Mouse (Mus musculus) hindbrain, embryonic 11.5 days (tissue): ENCODE data around the gene Smc5. TPM values are rescaled to one million over a fixed set of nuclear protein-coding genes. Genes with fewer than 3 reads are reported as not detected.

Experiments used
- ATAC-seq: fragments of 200-750 bp; cut with Nextera tagmentation; 2 replicates; pipeline ENCODE4 v1.8.0; 2017; ENCODE audit warnings: mild to moderate bottlenecking, moderate TSS enrichment, moderate library complexity; ENCODE audit not compliant: low FRiP score
- DNase-seq: peaks from one replicate; pipeline ENCODE4 v3.0.0-alpha.2; 2015; ENCODE audit warnings: low spot score
- H3K27ac ChIP-seq: fragments of 300-500 bp; sonication (generic); 2 replicates; pipeline ENCODE4 v1.5.1; 2014; ENCODE audit warnings: mild to moderate bottlenecking, low read depth, low read length
- H3K27me3 ChIP-seq: fragments of 300-500 bp; sonication (generic); 2 replicates; pipeline ENCODE4 v1.6.1; 2014; ENCODE audit warnings: mild to moderate bottlenecking, low read length, moderate library complexity, mixed read lengths; ENCODE audit not compliant: control insufficient read depth, insufficient read depth
- H3K36me3 ChIP-seq: fragments of 300-500 bp; sonication (generic); 2 replicates; pipeline ENCODE4 v1.6.1; 2014; ENCODE audit warnings: mild to moderate bottlenecking, low read length, moderate library complexity, mixed read lengths; ENCODE audit not compliant: control insufficient read depth, insufficient read depth
- H3K4me1 ChIP-seq: fragments of 300-500 bp; sonication (generic); replicated peaks from 2 replicates; pipeline ENCODE4 v1.6.1; 2014; ENCODE audit warnings: low read length, mixed read lengths; ENCODE audit not compliant: control insufficient read depth, insufficient read depth
- H3K4me2 ChIP-seq: fragments of 300-500 bp; sonication (generic); replicated peaks from 2 replicates; pipeline ENCODE4 v1.6.1; 2014; ENCODE audit warnings: mild to moderate bottlenecking, low read depth, low read length
- H3K4me3 ChIP-seq: fragments of 300-500 bp; sonication (generic); 2 replicates; pipeline ENCODE4 v1.5.1; 2014; ENCODE audit warnings: low read depth, low read length
- H3K9ac ChIP-seq: fragments of 300-500 bp; sonication (generic); 2 replicates; pipeline ENCODE4 v1.6.1; 2014; ENCODE audit warnings: low read depth, low read length
- H3K9me3 ChIP-seq: fragments of 300-500 bp; sonication (generic); 2 replicates; pipeline ENCODE4 v1.6.1; 2016; ENCODE audit warnings: low read length; ENCODE audit not compliant: control insufficient read depth
- WGBS: fragments of 180-500 bp; shearing (Covaris S2); extraction: QIAGEN DNeasy Blood & Tissue Kit; methylation state at CpG from one replicate; pipeline ENCODE4 v1.1.7; 2014; 5-methylcytosine and 5-hydroxymethylcytosine counted together
- polyA plus RNA-seq: library from polyadenylated mRNA; unstranded; fragments of >200 nt; fragmentation: Nextera tagmentation; extraction: Ambion mirVana; gene quantifications from 2 replicates; pipeline ENCODE4 v1.2.1, GENCODE M21; 2014

Smc5 gene
- polyA plus RNA-seq, 1 experiment from 2014 or later = 57.4 TPM

DNA sequence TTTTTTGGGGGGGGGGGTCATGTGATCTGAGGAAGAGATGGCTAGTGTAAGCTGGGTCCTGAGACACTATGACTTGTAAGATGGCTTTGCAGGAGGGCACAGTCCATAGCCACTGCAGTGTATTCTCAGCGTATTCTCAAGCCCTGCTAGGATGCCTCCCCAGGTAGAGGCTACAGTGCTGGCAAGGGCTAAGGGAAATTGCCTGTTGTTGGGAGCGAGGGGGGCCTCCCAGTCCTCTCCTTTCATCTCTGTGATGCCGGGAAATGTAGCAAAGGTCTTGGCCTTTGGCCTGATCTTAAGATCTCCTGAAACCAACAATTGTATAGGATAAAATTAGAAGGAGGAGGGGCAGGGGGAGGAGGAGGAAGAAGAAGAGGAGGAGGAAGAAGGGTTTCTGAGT is 110.3 kb downstream of the Smc5 start:
- Histone ChIP-seq H3K36me3 (no peaks in the 10 kb centered on the region), H3K9ac (no peak overlapping the region), H3K9me3 (no peaks in the 10 kb centered on the region), H3K27me3 (no peaks in the 10 kb centered on the region), H3K4me1 (no peaks in the 10 kb centered on the region), H3K4me3 (no peak overlapping the region), H3K4me2 (no peak overlapping the region), H3K27ac (no peak overlapping the region)
- ATAC-seq (no peak), DNase-seq (no peak)
- WGBS = 37% methylated on average over 3 of the region's 3 CpGs

DNA sequence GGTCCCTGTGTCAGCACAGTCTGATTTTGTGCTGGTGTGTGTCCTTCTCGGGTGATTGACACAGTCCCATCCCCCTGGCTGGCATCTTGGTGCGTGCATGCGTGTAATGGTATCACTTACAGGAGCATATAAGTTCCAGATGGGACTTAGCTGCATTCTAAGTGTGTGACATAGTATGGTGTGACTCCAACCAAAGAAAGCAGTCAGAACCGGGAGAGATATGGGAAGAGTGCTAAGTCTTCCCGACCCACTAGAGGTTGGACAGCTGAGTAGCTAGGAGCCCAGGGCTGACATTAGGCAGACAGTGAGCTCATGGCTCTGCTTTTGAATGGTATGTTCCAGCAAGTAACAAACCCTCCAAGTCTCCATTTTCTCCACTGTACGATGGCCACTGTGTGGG is 110.8 kb downstream of the Smc5 start:
- Histone ChIP-seq H3K27ac (no peak overlapping the region), H3K9me3 (no peaks in the 10 kb centered on the region), H3K4me3 (no peak overlapping the region), H3K27me3 (no peaks in the 10 kb centered on the region), H3K36me3 (no peaks in the 10 kb centered on the region), H3K4me2 (no peak overlapping the region), H3K9ac (no peak overlapping the region), H3K4me1 (no peaks in the 10 kb centered on the region)
- DNase-seq (peak; percentile 15), ATAC-seq (no peak)
- WGBS = 71% methylated on average over 6 of the region's 6 CpGs

DNA sequence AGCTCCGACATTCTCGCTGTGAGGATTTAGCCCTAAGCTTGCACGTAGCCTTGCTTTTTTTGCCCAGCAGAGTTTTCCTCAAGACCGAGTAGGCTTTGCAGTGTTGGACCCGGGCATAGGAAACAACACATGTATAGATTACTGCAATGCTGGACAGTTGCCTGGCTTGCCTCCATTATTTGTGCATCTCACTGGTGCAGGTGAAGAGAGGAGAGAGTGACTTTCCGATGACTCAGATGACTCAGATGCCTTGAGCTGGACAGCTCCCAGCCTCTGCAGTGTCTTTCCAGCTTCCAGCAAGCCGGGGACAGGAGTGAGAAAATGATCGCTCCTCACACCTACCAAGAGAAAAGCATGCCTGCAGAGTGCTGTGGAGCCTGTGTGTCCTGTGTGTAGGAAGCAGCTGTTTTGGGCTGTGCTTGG is 111.3 kb downstream of the Smc5 start:
- 35% methylated on average over 8 of the region's 8 CpGs for WGBS
- no peak overlapping the region for H3K27ac ChIP-seq
- DNase-seq (peak; percentile 15), ATAC-seq (no peak)
- H3K9me3 ChIP-seq = no peaks in the 10 kb centered on the region
- H3K4me1 ChIP-seq = no peaks in the 10 kb centered on the region
- H3K9ac ChIP-seq = no peak overlapping the region
- H3K4me3 ChIP-seq = no peak overlapping the region
- H3K36me3 ChIP-seq = no peaks in the 10 kb centered on the region
- no peaks in the 10 kb centered on the region for H3K27me3 ChIP-seq
- H3K4me2 ChIP-seq = no peak overlapping the region

DNA sequence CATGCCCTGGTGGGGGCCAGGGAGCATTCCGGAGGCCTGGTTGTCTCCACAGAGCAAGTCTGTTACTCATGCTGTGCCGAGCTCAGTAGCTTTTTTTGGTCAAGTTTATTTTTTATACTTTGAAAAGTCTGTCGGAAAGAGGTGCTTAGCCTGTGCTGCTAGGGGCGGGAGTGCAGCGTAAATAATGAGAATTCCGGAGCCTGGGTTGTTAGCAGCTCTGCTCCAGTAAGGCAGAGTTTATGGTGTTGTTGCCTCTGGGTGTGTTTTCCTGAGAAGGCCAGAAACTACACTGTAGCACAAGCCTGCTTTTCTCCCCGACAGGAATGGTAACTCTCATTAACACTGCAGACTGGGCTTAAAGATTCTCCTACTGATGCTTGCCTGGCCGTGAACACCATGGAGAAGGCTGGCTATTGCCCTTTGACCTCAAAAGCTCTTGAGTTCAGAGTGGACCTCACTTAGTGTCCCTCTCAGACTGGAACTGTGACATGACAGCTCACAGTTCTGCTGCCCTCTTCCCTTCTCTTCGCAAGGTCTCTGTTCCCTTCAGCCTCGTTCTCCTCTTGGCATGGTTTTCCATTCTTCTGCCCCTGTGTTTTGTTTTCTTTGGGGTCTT is 113.8 kb downstream of the Smc5 start:
- DNase-seq (no peak), ATAC-seq (no peak)
- 75% methylated on average over 10 of the region's 10 CpGs for WGBS
- H3K27ac ChIP-seq = no peak overlapping the region
- H3K36me3 ChIP-seq = no peaks in the 10 kb centered on the region
- no peak overlapping the region for H3K9ac ChIP-seq
- no peaks in the 10 kb centered on the region for H3K4me1 ChIP-seq
- no peak overlapping the region for H3K4me3 ChIP-seq
- no peak overlapping the region for H3K4me2 ChIP-seq
- H3K9me3 ChIP-seq = no peaks in the 10 kb centered on the region
- no peaks in the 10 kb centered on the region for H3K27me3 ChIP-seq

Other genes with a start within 250 kb of the Smc5 start
- gene Klf9, start 132.7 kb downstream of the Smc5 start, polyA plus RNA-seq = 0.80 and 0.95 TPM in 2 replicates
- 1.1 and 1.5 TPM in 2 replicates for gene Mamdc2, start 174.5 kb upstream of the Smc5 start, polyA plus RNA-seq